Mouse (Mus musculus) hindbrain, postnatal 0 days (tissue): Measurements from ENCODE around the gene Nlk. TPM values are rescaled to one million over a fixed set of nuclear protein-coding genes. Genes with fewer than 3 reads are reported as not detected.

ENCODE experiments used
- ATAC-seq: fragments of 200-750 bp; cut with Nextera tagmentation; 2 replicates; pipeline ENCODE4 v1.8.0; 2017; ENCODE audit warnings: mild to moderate bottlenecking, moderate TSS enrichment, moderate library complexity
- DNase-seq: peaks from one replicate; pipeline ENCODE4 v3.0.0-alpha.2; 2015; ENCODE audit warnings: low spot score
- H3K27ac ChIP-seq: fragments of 300-500 bp; sonication (generic); 2 replicates; pipeline ENCODE4 v1.5.1; 2014; ENCODE audit warnings: mild to moderate bottlenecking
- H3K27me3 ChIP-seq: fragments of 300-500 bp; sonication (generic); 2 replicates; pipeline ENCODE4 v1.6.1; 2014; ENCODE audit warnings: low read length, mixed read lengths; ENCODE audit not compliant: insufficient read depth
- H3K36me3 ChIP-seq: fragments of 300-500 bp; sonication (generic); 2 replicates; pipeline ENCODE4 v1.6.1; 2014; ENCODE audit warnings: low read length, mixed read lengths; ENCODE audit not compliant: insufficient read depth
- H3K4me1 ChIP-seq: fragments of 300-500 bp; sonication (generic); 2 replicates; pipeline ENCODE4 v1.6.1; 2014; ENCODE audit warnings: antibody characterized with exemption, low read length, mixed read lengths; ENCODE audit not compliant: insufficient read depth
- H3K4me2 ChIP-seq: fragments of 300-500 bp; sonication (generic); 2 replicates; pipeline ENCODE4 v1.6.1; 2014; ENCODE audit warnings: low read depth, mild to moderate bottlenecking, low read length, moderate library complexity, mixed read lengths
- H3K4me3 ChIP-seq: fragments of 300-500 bp; sonication (generic); 2 replicates; pipeline ENCODE4 v1.5.1; 2014; ENCODE audit warnings: low read length
- H3K9ac ChIP-seq: fragments of 300-500 bp; sonication (generic); replicated peaks from 2 replicates; pipeline ENCODE4 v1.6.1; 2014; ENCODE audit warnings: mild to moderate bottlenecking, low read length, moderate library complexity, mixed read lengths
- H3K9me3 ChIP-seq: fragments of 300-500 bp; sonication (generic); 2 replicates; pipeline ENCODE4 v1.6.1; 2016; ENCODE audit warnings: low read length, mixed read lengths
- CTCF ChIP-seq: IDR thresholded peaks from 2 replicates; pipeline ENCODE4 v1.5.1; 2016; ENCODE audit warnings: antibody characterized with exemption, control low read depth, low read depth
- WGBS: fragments of 180-500 bp; shearing (Covaris S2); extraction: QIAGEN DNeasy Blood & Tissue Kit; methylation state at CpG from one replicate; pipeline ENCODE4 v1.1.7; 2014; 5-methylcytosine and 5-hydroxymethylcytosine counted together
- polyA plus RNA-seq: library from polyadenylated mRNA; unstranded; fragments of >200 nt; fragmentation: Nextera tagmentation; extraction: Ambion mirVana; gene quantifications from 2 replicates; pipeline ENCODE4 v1.2.1, GENCODE M21; 2015
- total RNA-seq: library from RNA; depleted of rRNA; stranded (reverse); fragments of >200 nt; gene quantifications from 2 replicates; pipeline ENCODE4 v1.2.3, GENCODE M21; 2014; rRNA removed

Nlk gene
- total and polyA plus RNA-seq, 2 experiments from 2014 or later: 20.0 to 36.7 TPM

GRCm38 (mm10) chr11:78522481-78522997 lies 174.6 kb downstream of the Nlk start:
- Histone ChIP-seq H3K4me3 (no peak overlapping the region), H3K9me3 (no peaks in the 10 kb centered on the region), H3K9ac (no peak overlapping the region), H3K27ac (peak overlapping the region; percentile 45), H3K4me1 (peaks cover 6% of the 10 kb centered on the region; the same call in 1 of the 2 replicates), H3K36me3 (peaks cover 77% of the 10 kb centered on the region), H3K4me2 (no peak overlapping the region), H3K27me3 (no peaks in the 10 kb centered on the region)
- DNase-seq (peak; percentile 25), ATAC-seq (no peak)
- TF ChIP-seq CTCF: peak; percentile 59
- WGBS: 91% methylated on average over 1 of the region's 1 CpGs

GRCm38 (mm10) chr11:78521880-78522279 lies 175.3 kb downstream of the Nlk start:
- Histone ChIP-seq H3K36me3 (peaks cover 72% of the 10 kb centered on the region), H3K27me3 (no peaks in the 10 kb centered on the region), H3K9ac (no peak overlapping the region), H3K4me2 (no peak overlapping the region), H3K9me3 (no peaks in the 10 kb centered on the region), H3K4me3 (no peak overlapping the region), H3K27ac (peak overlapping the region; percentile 45; the same call in 1 of the 2 replicates), H3K4me1 (peaks cover 6% of the 10 kb centered on the region; the same call in 1 of the 2 replicates)
- no peak for ATAC-seq
- TF ChIP-seq CTCF: no peak
- 74% methylated on average over 3 of the region's 3 CpGs for WGBS
- no peak for DNase-seq

DNA sequence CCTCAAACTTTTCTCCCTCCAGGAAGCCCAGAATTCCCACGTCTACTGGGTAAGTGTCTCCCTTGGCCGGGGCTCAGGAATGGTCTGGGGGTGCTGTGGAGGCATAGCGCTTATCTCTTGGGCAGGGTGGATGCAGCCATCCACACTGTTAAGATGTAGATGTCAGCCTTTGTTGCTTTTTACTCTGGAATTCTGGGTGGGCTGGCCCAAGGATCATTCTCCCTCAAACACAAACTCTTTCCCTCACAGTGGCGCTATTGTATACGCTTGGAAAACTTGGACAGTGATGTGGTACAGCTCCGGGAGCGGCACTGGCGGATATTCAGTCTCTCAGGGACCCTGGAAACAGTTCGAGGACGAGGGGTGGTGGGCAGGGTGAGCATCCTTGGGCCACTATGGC lies 178.2 kb downstream of the Nlk start:
- no peak for DNase-seq
- Histone ChIP-seq H3K4me1 (no peaks in the 10 kb centered on the region), H3K27ac (no peak overlapping the region), H3K9ac (no peak overlapping the region), H3K4me3 (no peak overlapping the region), H3K27me3 (no peaks in the 10 kb centered on the region), H3K4me2 (no peak overlapping the region), H3K36me3 (peaks cover 67% of the 10 kb centered on the region), H3K9me3 (no peaks in the 10 kb centered on the region)
- TF ChIP-seq CTCF: no peak
- WGBS: 79% methylated on average over 10 of the region's 10 CpGs
- no peak for ATAC-seq

Other genes starting within 250 kb of the Nlk start
- gene Slc46a1, start 231.7 kb downstream of the Nlk start, total RNA-seq: 18.7 and 20.6 TPM in 2 replicates
- gene Slc46a1, start 231.7 kb downstream of the Nlk start, polyA plus RNA-seq: 19.5 and 21.7 TPM in 2 replicates
- gene Sarm1, start 199.6 kb downstream of the Nlk start, total RNA-seq: 85.9 and 87.8 TPM in 2 replicates
- 30.8 and 32.7 TPM in 2 replicates for gene Sarm1, start 199.6 kb downstream of the Nlk start, polyA plus RNA-seq
- gene Vtn, start 198.3 kb downstream of the Nlk start, total RNA-seq: 109 and 152 TPM in 2 replicates
- 118 and 133 TPM in 2 replicates for gene Vtn, start 198.3 kb downstream of the Nlk start, polyA plus RNA-seq
- 0.58 and 0.78 TPM in 2 replicates for gene Sebox, start 193.9 kb downstream of the Nlk start, total RNA-seq
- 0.15 and 0.26 TPM in 2 replicates for gene Sebox, start 193.9 kb downstream of the Nlk start, polyA plus RNA-seq
- 40.3 and 42.1 TPM in 2 replicates for gene Tmem199, start 185.2 kb downstream of the Nlk start, total RNA-seq
- gene Tmem199, start 185.2 kb downstream of the Nlk start, polyA plus RNA-seq: 84.8 and 86.9 TPM in 2 replicates
- gene Poldip2, start 185.2 kb downstream of the Nlk start, total RNA-seq: 134 and 143 TPM in 2 replicates
- 165 and 170 TPM in 2 replicates for gene Poldip2, start 185.2 kb downstream of the Nlk start, polyA plus RNA-seq
- gene Tnfaip1, start 161.0 kb downstream of the Nlk start, total RNA-seq: 36.6 and 46.2 TPM in 2 replicates
- gene Tnfaip1, start 161.0 kb downstream of the Nlk start, polyA plus RNA-seq: 56.1 and 56.2 TPM in 2 replicates
- 96.2 and 109 TPM in 2 replicates for gene Ift20, start 161.0 kb downstream of the Nlk start, total RNA-seq
- 123 and 136 TPM in 2 replicates for gene Ift20, start 161.0 kb downstream of the Nlk start, polyA plus RNA-seq
- 39.0 and 44.5 TPM in 2 replicates for gene Tmem97, start 146.6 kb downstream of the Nlk start, total RNA-seq
- gene Tmem97, start 146.6 kb downstream of the Nlk start, polyA plus RNA-seq: 42.8 and 43.5 TPM in 2 replicates
- gene Ccnq, start 54.4 kb upstream of the Nlk start, total RNA-seq: 35.9 and 39.0 TPM in 2 replicates
- 35.4 and 37.5 TPM in 2 replicates for gene Ccnq, start 54.4 kb upstream of the Nlk start, polyA plus RNA-seq
- gene Lyrm9, start 129.2 kb upstream of the Nlk start, total RNA-seq: 17.5 and 44.2 TPM in 2 replicates
- gene Lyrm9, start 129.2 kb upstream of the Nlk start, polyA plus RNA-seq: 48.5 and 51.6 TPM in 2 replicates
- 0.21 and 0.36 TPM in 2 replicates for gene Nos2, start 223.4 kb upstream of the Nlk start, total RNA-seq
- gene Nos2, start 223.4 kb upstream of the Nlk start, polyA plus RNA-seq: 0.41 and 0.52 TPM in 2 replicates